Mouse (Mus musculus) limb, embryonic 13.5 days (tissue): ENCODE results near the gene Gm47791. TPM values are rescaled to one million over a fixed set of nuclear protein-coding genes. Genes with fewer than 3 reads are reported as not detected.

Experiments
- ATAC-seq: fragments of 200-750 bp; cut with Nextera tagmentation; 2 replicates; pipeline ENCODE4 v1.8.0; 2017; ENCODE audit warnings: low read depth, moderate number of reproducible peaks, moderate TSS enrichment; ENCODE audit not compliant: low FRiP score
- H3K27ac ChIP-seq: fragments of 300-500 bp; sonication (generic); 2 replicates; pipeline ENCODE4 v1.5.1; 2015; ENCODE audit warnings: inconsistent platforms, mild to moderate bottlenecking, moderate library complexity
- H3K27me3 ChIP-seq: fragments of 300-500 bp; sonication (generic); 2 replicates; pipeline ENCODE4 v1.6.1; 2015; ENCODE audit warnings: mild to moderate bottlenecking, inconsistent platforms
- H3K36me3 ChIP-seq: fragments of 300-500 bp; sonication (generic); 2 replicates; pipeline ENCODE4 v1.6.1; 2015; ENCODE audit warnings: inconsistent platforms, mild to moderate bottlenecking, moderate library complexity
- H3K4me1 ChIP-seq: fragments of 300-500 bp; sonication (generic); 2 replicates; pipeline ENCODE4 v1.6.1; 2015; ENCODE audit warnings: inconsistent platforms
- H3K4me2 ChIP-seq: fragments of 300-500 bp; sonication (generic); replicated peaks from 2 replicates; pipeline ENCODE4 v1.6.1; 2015; ENCODE audit warnings: inconsistent platforms, mild to moderate bottlenecking, moderate library complexity
- H3K4me3 ChIP-seq: fragments of 300-500 bp; sonication (generic); 2 replicates; pipeline ENCODE4 v1.5.1; 2015; ENCODE audit warnings: moderate library complexity, mild to moderate bottlenecking, inconsistent platforms
- H3K9ac ChIP-seq: fragments of 300-500 bp; sonication (generic); 2 replicates; pipeline ENCODE4 v1.6.1; 2015; ENCODE audit warnings: mild to moderate bottlenecking, inconsistent platforms
- H3K9me3 ChIP-seq: fragments of 300-500 bp; sonication (generic); 2 replicates; pipeline ENCODE4 v1.6.1; 2016; ENCODE audit warnings: inconsistent platforms
- WGBS: fragments of 180-500 bp; shearing (Covaris S2); methylation state at CpG from one replicate; pipeline ENCODE4 v1.1.7; 2015; 5-methylcytosine and 5-hydroxymethylcytosine counted together
- polyA plus RNA-seq: library from polyadenylated mRNA; unstranded; fragments of >200 nt; fragmentation: Nextera tagmentation; extraction: Ambion mirVana; gene quantifications from 2 replicates; pipeline ENCODE4 v1.2.1, GENCODE M21; 2015

Gm47791 gene
- polyA plus RNA-seq, 1 experiment from 2014 or later, result not detected

DNA sequence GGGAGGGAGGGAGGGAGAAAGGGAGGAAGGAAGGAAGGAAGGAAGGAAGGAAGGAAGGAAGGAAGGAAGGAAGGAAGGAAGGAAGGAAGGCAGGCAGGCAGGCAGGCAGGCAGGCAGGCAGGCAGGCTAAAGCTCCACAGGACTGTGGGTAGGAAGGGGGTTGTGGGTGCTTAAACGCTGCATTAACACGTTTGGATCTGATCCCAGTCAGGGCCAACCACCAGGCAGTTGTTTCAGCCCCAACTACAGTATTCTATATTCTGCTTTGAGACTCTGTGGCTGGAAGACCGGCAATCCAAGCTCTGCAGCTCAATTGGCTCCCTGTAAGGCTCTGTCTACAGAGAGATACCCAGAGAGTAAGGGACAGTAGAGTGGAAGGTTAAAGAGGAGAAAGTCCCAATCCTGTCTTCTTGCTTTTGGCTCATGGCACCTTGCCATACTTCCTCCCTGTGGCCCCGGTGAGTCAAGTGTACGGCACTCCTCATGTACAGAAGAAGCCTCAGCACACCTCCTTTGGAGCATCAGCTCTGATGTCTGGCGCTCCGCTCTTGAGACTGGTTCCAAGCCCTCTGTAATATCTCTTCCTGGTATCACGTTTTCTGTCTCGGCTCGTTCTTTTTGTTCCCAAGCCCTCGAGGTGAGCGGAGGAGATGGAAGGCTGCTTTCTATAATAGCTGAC, 30.2 kb upstream of the Gm47791 start:
- no peak for ATAC-seq
- no peaks in the 10 kb centered on the region for H3K27me3 ChIP-seq
- H3K4me3 ChIP-seq, result no peak overlapping the region
- H3K4me2 ChIP-seq, result no peak overlapping the region
- no peaks in the 10 kb centered on the region for H3K4me1 ChIP-seq
- no peak overlapping the region for H3K27ac ChIP-seq
- H3K9ac ChIP-seq, result no peak overlapping the region
- no peaks in the 10 kb centered on the region for H3K36me3 ChIP-seq
- 77% methylated on average over 12 of the region's 12 CpGs for WGBS
- H3K9me3 ChIP-seq, result no peaks in the 10 kb centered on the region; the same call in 1 of the 2 replicates

DNA sequence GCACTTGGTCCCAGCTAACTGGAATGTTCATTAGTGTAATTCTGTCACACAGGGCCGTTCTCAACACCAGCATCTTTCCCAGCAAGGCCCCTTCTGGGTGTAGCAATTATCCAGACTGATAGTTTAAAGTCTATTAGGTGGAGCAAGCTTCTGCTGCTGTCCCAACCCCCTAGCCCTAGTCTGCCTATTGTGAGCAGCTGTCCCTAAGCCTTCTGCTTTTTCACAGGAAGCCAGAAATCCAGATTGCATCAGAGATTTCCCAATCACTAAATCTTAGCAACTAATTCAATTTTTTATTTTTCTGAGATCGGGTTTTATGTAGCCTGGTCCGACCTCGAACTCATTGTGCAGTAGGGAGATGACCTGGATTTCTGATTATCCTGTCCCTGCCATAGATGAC, 27.9 kb upstream of the Gm47791 start:
- WGBS, result 67% methylated on average over 4 of the region's 4 CpGs
- no peaks in the 10 kb centered on the region for H3K36me3 ChIP-seq

DNA sequence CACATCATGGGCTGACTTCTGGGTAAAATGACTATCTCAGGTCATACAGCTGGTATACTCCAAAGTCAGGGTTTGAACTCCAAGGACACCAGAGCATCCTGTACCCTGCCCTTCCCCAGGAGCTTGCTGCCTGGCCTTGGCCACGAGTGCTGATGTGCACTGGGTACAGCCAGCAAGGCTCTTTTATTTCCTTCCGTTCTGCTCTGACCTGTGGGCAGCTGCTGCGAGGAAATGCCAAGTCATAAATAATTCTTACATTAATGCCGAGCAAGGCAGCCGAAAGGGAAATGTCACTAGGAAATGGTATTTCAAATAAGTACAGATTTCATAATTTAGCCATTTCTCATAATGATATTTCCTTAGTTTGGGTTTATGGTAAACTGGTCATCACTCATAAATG, 27.3 kb upstream of the Gm47791 start:
- peaks cover 6% of the 10 kb centered on the region; the same call in 1 of the 2 replicates for H3K4me1 ChIP-seq
- H3K4me3 ChIP-seq, result no peak overlapping the region
- WGBS, result 38% methylated on average over 5 of the region's 5 CpGs
- no peaks in the 10 kb centered on the region for H3K36me3 ChIP-seq
- no peaks in the 10 kb centered on the region for H3K27me3 ChIP-seq
- H3K27ac ChIP-seq, result no peak overlapping the region
- no peak overlapping the region for H3K9ac ChIP-seq
- H3K9me3 ChIP-seq, result no peaks in the 10 kb centered on the region
- ATAC-seq, result no peak
- no peak overlapping the region for H3K4me2 ChIP-seq

More for the DNA sequence above, 27.9 kb upstream of the Gm47791 start:
- no peaks in the 10 kb centered on the region; the same call in 1 of the 2 replicates for H3K9me3 ChIP-seq
- no peak overlapping the region for H3K4me3 ChIP-seq
- no peak overlapping the region for H3K27ac ChIP-seq
- ATAC-seq, result no peak
- no peak overlapping the region for H3K9ac ChIP-seq
- H3K4me1 ChIP-seq, result peaks cover 6% of the 10 kb centered on the region; the same call in 1 of the 2 replicates
- H3K4me2 ChIP-seq, result no peak overlapping the region
- H3K27me3 ChIP-seq, result no peaks in the 10 kb centered on the region

DNA sequence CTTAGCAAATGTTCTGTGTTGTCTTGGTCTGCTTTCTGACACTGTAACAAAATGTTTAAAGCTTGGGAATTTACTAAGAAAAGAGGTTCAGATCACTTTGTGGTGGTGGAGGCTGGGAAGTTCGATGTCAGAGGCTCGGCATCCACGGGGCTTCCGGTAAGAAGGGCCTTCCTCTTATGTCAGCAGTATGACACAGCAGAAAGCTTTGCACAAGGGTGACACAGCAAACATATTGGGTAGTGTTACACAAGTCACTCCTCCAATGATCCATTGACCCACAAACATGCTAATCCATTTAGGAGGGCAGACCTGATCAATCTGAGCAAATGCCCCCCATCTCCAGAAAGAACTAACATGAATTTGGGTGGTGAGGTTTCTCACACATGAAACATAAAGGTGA, 26.0 kb upstream of the Gm47791 start:
- H3K9ac ChIP-seq, result no peak overlapping the region
- peaks cover 6% of the 10 kb centered on the region; the same call in 1 of the 2 replicates for H3K4me1 ChIP-seq
- no peaks in the 10 kb centered on the region for H3K27me3 ChIP-seq
- H3K9me3 ChIP-seq, result no peaks in the 10 kb centered on the region
- no peaks in the 10 kb centered on the region for H3K36me3 ChIP-seq
- H3K4me2 ChIP-seq, result no peak overlapping the region
- 94% methylated on average over 4 of the region's 4 CpGs for WGBS
- no peak overlapping the region for H3K27ac ChIP-seq
- no peak overlapping the region for H3K4me3 ChIP-seq
- ATAC-seq, result no peak

DNA sequence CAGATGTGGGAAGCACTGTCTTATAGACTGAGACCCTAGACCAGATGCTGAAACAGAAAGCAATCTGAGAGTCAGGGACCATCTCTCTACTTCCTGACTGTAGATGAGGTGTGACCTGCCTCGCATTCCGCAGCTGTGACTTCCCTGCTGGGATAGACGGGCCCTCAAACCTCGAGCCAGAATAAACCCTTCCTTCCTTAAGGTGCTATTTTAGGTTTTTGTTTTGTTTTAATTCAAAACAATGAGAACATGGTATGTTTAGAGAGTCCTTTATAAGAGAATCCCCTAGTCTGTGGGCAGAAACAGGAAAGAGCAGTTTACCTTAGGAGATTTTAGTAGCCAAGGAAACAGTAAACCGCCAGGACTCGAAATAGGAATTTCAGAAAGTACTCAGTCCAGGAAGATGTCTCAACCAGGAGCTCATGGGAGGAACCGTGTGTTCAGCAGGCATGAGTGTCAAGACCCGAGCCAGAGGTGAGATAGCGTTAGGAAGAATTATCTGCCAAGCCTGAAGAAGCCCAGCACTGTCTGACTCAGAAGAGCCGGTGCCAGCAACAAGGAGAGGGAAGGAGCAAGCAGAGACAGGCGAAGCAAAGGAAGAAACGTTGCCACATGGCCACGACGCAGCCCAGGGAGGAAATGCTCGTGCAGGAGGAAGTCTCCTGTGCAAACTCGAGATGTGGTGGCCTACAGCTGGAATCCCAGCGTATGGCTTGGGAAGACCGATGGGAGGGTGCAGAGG, 24.8 kb upstream of the Gm47791 start:
- 62% methylated on average over 18 of the region's 18 CpGs for WGBS
- no peak overlapping the region for H3K4me3 ChIP-seq
- H3K4me2 ChIP-seq, result no peak overlapping the region
- H3K27ac ChIP-seq, result no peak overlapping the region
- H3K27me3 ChIP-seq, result no peaks in the 10 kb centered on the region
- H3K9ac ChIP-seq, result no peak overlapping the region
- no peak for ATAC-seq
- peaks cover 6% of the 10 kb centered on the region; the same call in 1 of the 2 replicates for H3K4me1 ChIP-seq
- no peaks in the 10 kb centered on the region for H3K9me3 ChIP-seq
- H3K36me3 ChIP-seq, result no peaks in the 10 kb centered on the region

DNA sequence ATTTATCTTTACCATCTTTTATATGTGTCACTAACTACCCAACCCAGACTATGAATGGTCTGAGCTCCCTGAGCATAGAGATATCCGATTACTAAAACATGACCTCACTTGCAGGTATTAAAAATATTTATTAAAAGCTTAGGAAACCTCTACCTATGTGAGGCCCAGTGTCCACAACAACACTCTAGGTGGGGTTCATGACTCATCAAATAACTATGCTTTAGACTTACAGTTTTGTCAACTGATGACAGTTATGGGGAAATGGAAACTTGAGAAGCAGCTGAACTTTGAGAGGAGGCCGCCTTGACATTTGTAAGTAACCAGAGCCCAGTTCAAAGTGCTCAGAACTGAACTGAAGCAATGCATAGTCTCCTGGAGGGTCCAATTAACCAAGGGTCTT, 24.2 kb upstream of the Gm47791 start:
- no peak for ATAC-seq
- Histone ChIP-seq H3K27me3 (no peaks in the 10 kb centered on the region), H3K27ac (no peak overlapping the region), H3K4me3 (no peak overlapping the region), H3K4me1 (peaks cover 6% of the 10 kb centered on the region; the same call in 1 of the 2 replicates), H3K9ac (no peak overlapping the region), H3K4me2 (no peak overlapping the region), H3K9me3 (no peaks in the 10 kb centered on the region), H3K36me3 (no peaks in the 10 kb centered on the region)
- 72% methylated on average over 2 of the region's 2 CpGs for WGBS

DNA sequence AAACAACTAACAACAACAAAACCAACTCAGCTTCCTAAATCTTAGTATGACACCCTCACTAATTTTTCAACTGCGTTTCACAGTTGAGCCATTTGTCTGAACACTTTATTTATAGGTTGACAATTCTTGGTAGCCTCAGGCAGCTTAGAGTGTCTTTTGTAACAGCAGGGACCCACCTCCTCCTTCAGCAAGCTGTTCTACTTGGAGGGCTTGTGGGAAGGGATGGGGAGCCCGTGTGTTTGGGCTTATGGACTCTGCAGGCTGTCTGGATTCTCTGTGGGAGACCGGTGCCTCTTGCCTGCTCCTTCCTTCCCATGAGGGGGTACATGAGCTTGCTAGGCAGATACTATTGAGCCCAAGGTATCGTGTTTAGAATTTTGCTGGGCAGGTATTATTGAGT, 22.9 kb upstream of the Gm47791 start:
- H3K4me2 ChIP-seq, result no peak overlapping the region
- H3K27ac ChIP-seq, result no peak overlapping the region
- H3K36me3 ChIP-seq, result no peaks in the 10 kb centered on the region
- no peaks in the 10 kb centered on the region for H3K9me3 ChIP-seq
- 57% methylated on average over 4 of the region's 4 CpGs for WGBS
- no peak for ATAC-seq
- no peak overlapping the region for H3K9ac ChIP-seq
- H3K4me3 ChIP-seq, result no peak overlapping the region
- H3K4me1 ChIP-seq, result peaks cover 6% of the 10 kb centered on the region; the same call in 1 of the 2 replicates
- H3K27me3 ChIP-seq, result no peaks in the 10 kb centered on the region

DNA sequence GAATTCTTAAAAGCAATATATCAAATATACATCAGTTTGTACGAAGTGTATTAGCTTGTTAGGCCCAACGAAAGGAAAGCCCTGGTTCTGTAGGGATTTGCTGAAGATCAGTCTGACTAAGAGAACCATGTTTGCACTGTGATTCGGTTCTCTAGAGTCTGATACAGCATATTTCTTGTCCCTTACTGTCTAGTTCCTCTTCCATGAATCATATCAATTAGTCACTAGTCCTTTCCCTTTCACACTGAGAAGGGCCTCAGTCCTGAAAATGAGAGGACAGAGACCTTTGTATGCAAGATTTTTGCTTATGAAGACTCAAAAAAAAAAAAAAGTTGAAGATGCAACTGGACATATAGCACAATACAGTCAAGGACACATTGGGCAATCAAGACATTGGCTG, 22.1 kb upstream of the Gm47791 start:
- 86% methylated on average over 3 of the region's 3 CpGs for WGBS
- ATAC-seq, result no peak
- H3K36me3 ChIP-seq, result no peaks in the 10 kb centered on the region
- no peak overlapping the region for H3K9ac ChIP-seq
- no peak overlapping the region for H3K4me3 ChIP-seq
- no peaks in the 10 kb centered on the region for H3K9me3 ChIP-seq
- H3K27ac ChIP-seq, result no peak overlapping the region
- peaks cover 7% of the 10 kb centered on the region; the same call in 1 of the 2 replicates for H3K4me1 ChIP-seq
- no peak overlapping the region for H3K4me2 ChIP-seq
- no peaks in the 10 kb centered on the region for H3K27me3 ChIP-seq

DNA sequence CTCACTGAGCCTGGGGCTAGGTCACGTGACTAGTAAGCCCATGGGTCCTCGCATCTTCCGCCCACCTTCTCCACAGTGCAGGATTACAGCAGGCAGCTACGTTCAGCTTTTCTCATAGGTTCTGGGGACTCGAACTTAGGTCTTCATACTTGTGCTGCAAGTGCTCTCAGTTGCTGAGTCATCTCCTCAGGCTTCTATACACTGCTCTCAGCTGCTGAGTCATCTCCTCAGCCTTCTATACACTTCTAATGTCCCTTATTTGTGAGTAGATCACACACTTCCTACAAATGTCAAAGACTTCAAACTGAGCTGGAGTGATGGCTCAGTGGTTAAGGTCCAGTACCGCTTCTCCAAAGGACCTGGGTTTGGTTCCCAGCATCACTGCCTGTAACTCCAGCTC, 21.2 kb upstream of the Gm47791 start:
- Histone ChIP-seq H3K4me1 (peaks cover 14% of the 10 kb centered on the region; the same call in 1 of the 2 replicates), H3K36me3 (no peaks in the 10 kb centered on the region), H3K9me3 (no peaks in the 10 kb centered on the region), H3K9ac (no peak overlapping the region), H3K4me2 (no peak overlapping the region), H3K27me3 (no peaks in the 10 kb centered on the region), H3K27ac (no peak overlapping the region), H3K4me3 (no peak overlapping the region)
- no peak for ATAC-seq
- 88% methylated on average over 6 of the region's 6 CpGs for WGBS

DNA sequence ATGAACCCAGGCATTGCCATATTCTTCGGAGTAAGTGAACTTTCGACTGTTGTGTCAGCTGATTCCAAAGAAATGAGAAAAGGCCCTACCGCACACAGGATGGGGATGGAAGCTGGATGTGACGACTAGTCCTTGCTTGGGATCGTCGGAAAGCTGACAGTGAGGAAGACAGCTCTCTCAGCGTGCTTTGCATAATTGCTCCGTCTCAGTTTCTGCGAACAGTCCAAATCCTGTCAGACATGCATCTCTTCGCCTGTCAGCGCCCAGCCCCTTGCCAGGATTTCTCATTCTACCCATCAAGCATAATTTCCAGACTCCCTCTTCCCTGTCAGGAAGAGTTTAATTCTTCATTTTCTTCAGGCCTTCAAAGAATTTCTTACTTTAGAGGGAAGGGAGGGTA, 20.1 kb upstream of the Gm47791 start:
- 85% methylated on average over 11 of the region's 11 CpGs for WGBS

DNA sequence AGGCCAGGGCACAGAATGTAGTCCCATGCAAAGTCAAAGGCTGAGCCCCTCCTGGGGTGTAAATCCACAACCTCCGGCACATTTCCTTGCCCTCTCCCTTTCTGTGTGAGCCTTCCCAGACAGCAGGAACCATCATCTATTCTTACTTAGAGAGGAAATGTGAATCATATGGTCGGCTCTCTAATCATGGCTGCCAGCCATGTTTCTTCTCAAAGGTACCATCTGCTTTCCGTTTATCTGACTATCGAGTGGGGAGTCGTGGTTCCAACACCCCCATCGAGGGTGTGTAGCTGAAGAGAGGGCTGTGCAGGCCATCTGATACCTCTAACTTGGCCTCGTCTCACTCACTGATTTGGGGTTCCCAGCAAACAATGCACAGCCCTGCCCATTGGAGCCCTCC, 17.0 kb upstream of the Gm47791 start:
- Histone ChIP-seq H3K27me3 (no peaks in the 10 kb centered on the region), H3K27ac (no peak overlapping the region; the same call in 1 of the 2 replicates), H3K9me3 (no peaks in the 10 kb centered on the region), H3K4me2 (no peak overlapping the region), H3K4me3 (no peak overlapping the region), H3K36me3 (no peaks in the 10 kb centered on the region), H3K4me1 (peaks cover 8% of the 10 kb centered on the region; the same call in 1 of the 2 replicates), H3K9ac (no peak overlapping the region)
- peak; percentile 45; the same call in 1 of the 2 replicates for ATAC-seq
- 49% methylated on average over 7 of the region's 7 CpGs for WGBS

More for the DNA sequence above, 20.1 kb upstream of the Gm47791 start:
- Histone ChIP-seq H3K4me1 (peaks cover 14% of the 10 kb centered on the region; the same call in 1 of the 2 replicates), H3K27me3 (no peaks in the 10 kb centered on the region), H3K4me3 (no peak overlapping the region), H3K27ac (no peak overlapping the region), H3K9me3 (no peaks in the 10 kb centered on the region), H3K4me2 (no peak overlapping the region), H3K36me3 (no peaks in the 10 kb centered on the region), H3K9ac (no peak overlapping the region)
- no peak for ATAC-seq

DNA sequence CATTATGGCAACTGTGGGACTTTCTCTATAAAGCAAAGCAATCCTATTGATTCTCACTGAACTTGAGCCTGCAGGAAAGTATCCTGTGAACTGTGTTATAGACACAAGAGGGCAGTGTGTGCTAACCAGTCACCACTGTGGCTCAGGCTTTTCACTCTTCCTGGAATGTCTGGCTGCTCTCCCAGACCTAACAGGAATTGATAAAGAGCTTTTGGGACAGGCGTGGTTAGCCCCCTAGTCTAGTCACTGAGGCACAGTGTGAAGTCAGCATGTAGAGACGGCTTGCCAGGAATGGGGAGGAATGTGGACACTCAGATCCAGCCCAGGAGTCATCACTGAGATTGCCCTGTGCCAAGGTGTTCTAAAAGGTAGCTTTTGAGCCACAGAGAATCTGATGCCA, 16.4 kb upstream of the Gm47791 start:
- no peaks in the 10 kb centered on the region for H3K27me3 ChIP-seq
- H3K4me2 ChIP-seq, result no peak overlapping the region
- ATAC-seq, result peak; percentile 86
- H3K27ac ChIP-seq, result no peak overlapping the region
- no peak overlapping the region for H3K4me3 ChIP-seq
- H3K36me3 ChIP-seq, result no peaks in the 10 kb centered on the region
- H3K9me3 ChIP-seq, result no peaks in the 10 kb centered on the region
- 1% methylated on average over 2 of the region's 2 CpGs for WGBS
- H3K4me1 ChIP-seq, result peaks cover 8% of the 10 kb centered on the region; the same call in 1 of the 2 replicates
- no peak overlapping the region for H3K9ac ChIP-seq
